Mouse (Mus musculus) olfactory bulb, adult 2 months (tissue): Measurements from ENCODE around the gene Cnot9.

Experiments used
- CTCF ChIP-seq: fragments of 200-500 bp; IDR thresholded peaks from 2 replicates; pipeline ENCODE4 v1.5.1; 2012; ENCODE audit warnings: low read depth, mild to moderate bottlenecking, low read length, moderate library complexity; ENCODE audit not compliant: insufficient read depth
- POLR2A ChIP-seq: fragments of 200-500 bp; IDR thresholded peaks from 2 replicates; pipeline ENCODE4 v1.6.1; 2012; ENCODE audit warnings: mild to moderate bottlenecking, low read depth, low read length, moderate library complexity; ENCODE audit not compliant: insufficient read depth

- TF ChIP-seq CTCF: no peak
- TF ChIP-seq POLR2A: no peak
These were observed 64.2 kb downstream of the Cnot9 start for GRCm38 (mm10) chr1:74569739-74570719.
